Mouse (Mus musculus) bone marrow macrophage, adult 2 months (primary cell): ENCODE measurements around the gene Krt25. TPM values are rescaled to one million over a fixed set of nuclear protein-coding genes. Genes with fewer than 3 reads are reported as not detected.

Experiments
- H3K27ac ChIP-seq: 2 replicates; pipeline ENCODE4 v1.5.1; 2012; ENCODE audit warnings: low read depth, low read length; ENCODE audit not compliant: insufficient read depth
- H3K4me1 ChIP-seq: 2 replicates; pipeline ENCODE4 v1.6.1; 2012; ENCODE audit warnings: low read length; ENCODE audit not compliant: control insufficient read depth, insufficient read depth
- H3K4me3 ChIP-seq: 2 replicates; pipeline ENCODE4 v1.5.1; 2012; ENCODE audit warnings: mild to moderate bottlenecking, low read length, moderate library complexity; ENCODE audit not compliant: insufficient read depth
- CTCF ChIP-seq: IDR thresholded peaks from 2 replicates; pipeline ENCODE4 v1.5.1; 2012; ENCODE audit warnings: low read depth, mild to moderate bottlenecking, low read length, moderate library complexity
- POLR2A ChIP-seq: IDR thresholded peaks from 2 replicates; pipeline ENCODE4 v1.6.1; 2012; ENCODE audit warnings: mild to moderate bottlenecking, low read depth, low read length, borderline replicate concordance
- polyA plus RNA-seq: library from polyadenylated mRNA; stranded (reverse); fragments of >200 nt; gene quantifications from 2 replicates; pipeline ENCODE4 v1.2.4, GENCODE M21; 2012; ENCODE audit not compliant: missing spikeins, insufficient read depth, insufficient read length

Krt25 gene
- polyA plus RNA-seq, 1 experiment, result not detected

DNA sequence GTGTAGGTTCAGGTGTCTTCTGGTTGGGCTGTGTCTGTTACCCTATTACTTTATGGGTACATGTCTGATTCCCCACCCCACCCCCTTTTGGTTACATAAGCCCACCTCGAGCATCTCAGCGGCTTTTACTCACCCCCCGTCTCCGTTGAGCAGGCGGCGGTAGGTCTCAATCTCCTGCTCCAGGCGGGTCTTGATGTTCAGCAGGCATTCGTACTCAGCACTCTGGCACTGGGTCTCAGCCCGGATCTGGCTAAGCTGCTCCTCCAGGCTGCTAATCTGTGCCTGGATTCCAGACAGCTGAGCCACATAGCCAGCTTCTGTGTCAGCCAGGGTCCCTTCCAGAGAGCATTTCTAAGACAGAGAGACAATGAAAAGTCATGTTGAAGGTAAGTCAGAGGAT lies 41.6 kb downstream of the Krt25 start:
- TF ChIP-seq POLR2A (no peak), CTCF (no peak)
- H3K4me3 ChIP-seq, result no peak overlapping the region

GRCm38 (mm10) chr11:99279986-99280385 lies 42.8 kb downstream of the Krt25 start:
- no peak overlapping the region for H3K27ac ChIP-seq
- peaks cover 8% of the 10 kb centered on the region for H3K4me1 ChIP-seq
- no peak overlapping the region for H3K4me3 ChIP-seq
- TF ChIP-seq POLR2A, result no peak
- no peak for TF ChIP-seq CTCF

More for the DNA sequence above, 41.6 kb downstream of the Krt25 start:
- Histone ChIP-seq H3K27ac (no peak overlapping the region), H3K4me1 (peaks cover 8% of the 10 kb centered on the region)

DNA sequence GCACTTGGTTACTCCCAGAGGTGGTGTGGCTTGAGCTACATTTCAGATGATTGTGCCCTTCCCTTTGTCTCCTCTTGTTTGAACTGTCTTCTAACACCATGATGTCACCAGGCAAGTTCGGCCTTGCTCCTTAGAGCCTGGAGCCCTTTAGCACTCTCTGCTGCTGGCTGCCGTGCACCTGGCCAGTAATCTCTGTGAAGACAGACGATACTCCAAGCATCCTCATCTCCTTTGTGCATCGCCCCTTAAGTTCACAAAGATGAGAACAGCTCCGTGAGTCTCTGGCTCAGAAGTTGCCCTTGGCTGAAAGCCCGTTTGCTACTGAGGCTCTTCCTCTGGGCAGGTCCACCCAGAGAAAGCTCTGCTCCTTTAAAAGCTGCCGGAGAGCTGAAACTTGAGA lies 46.0 kb downstream of the Krt25 start:
- no peak overlapping the region for H3K27ac ChIP-seq
- no peak overlapping the region for H3K4me3 ChIP-seq
- H3K4me1 ChIP-seq, result peaks cover 3% of the 10 kb centered on the region; the same call in 1 of the 2 replicates
- TF ChIP-seq CTCF, result no peak
- TF ChIP-seq POLR2A, result no peak

GRCm38 (mm10) chr11:99275624-99276023 lies 47.1 kb downstream of the Krt25 start:
- no peak overlapping the region for H3K27ac ChIP-seq
- TF ChIP-seq CTCF, result no peak
- no peak for TF ChIP-seq POLR2A

GRCm38 (mm10) chr11:99272721-99273120 lies 50.0 kb downstream of the Krt25 start:
- no peaks in the 10 kb centered on the region for H3K4me1 ChIP-seq
- no peak for TF ChIP-seq CTCF
- no peak for TF ChIP-seq POLR2A
- H3K27ac ChIP-seq, result no peak overlapping the region
- no peak overlapping the region for H3K4me3 ChIP-seq

More at GRCm38 (mm10) chr11:99275624-99276023, 47.1 kb downstream of the Krt25 start:
- H3K4me1 ChIP-seq, result peaks cover 3% of the 10 kb centered on the region; the same call in 1 of the 2 replicates
- H3K4me3 ChIP-seq, result no peak overlapping the region

DNA sequence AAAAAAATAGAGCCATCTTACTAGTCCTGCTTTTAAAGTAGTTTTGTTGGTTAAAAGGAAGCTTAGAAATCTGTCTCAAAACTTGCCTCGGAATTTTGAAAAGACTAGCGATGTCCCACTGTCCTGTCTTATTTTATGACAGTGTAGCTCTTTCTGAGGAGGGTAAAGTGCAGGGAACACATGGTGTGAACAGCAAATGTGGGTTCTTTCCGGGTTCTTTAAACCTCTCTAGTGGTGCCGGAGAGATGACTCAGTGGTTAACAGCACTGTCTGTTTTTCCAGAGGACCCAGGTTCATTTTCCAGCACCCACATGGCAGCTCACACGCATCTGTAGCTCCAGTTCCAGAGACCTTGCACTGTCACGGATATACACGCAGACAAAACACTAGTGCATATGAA lies 53.6 kb downstream of the Krt25 start:
- no peak overlapping the region for H3K27ac ChIP-seq
- TF ChIP-seq POLR2A (no peak), CTCF (no peak)
- H3K4me1 ChIP-seq, result no peaks in the 10 kb centered on the region
- no peak overlapping the region for H3K4me3 ChIP-seq

- Histone ChIP-seq H3K4me1 (no peaks in the 10 kb centered on the region), H3K4me3 (no peak overlapping the region), H3K27ac (no peak overlapping the region)
- TF ChIP-seq POLR2A (no peak), CTCF (no peak)
These were observed 57.0 kb downstream of the Krt25 start for GRCm38 (mm10) chr11:99265796-99266195.

Other genes with a start within 250 kb of the Krt25 start
- 1.6 and 2.0 TPM in 2 replicates for gene Tns4, start 233.6 kb downstream of the Krt25 start, polyA plus RNA-seq
- 0.68 TPM in 1 of 2 replicates, not detected in the other for gene Ccr7, start 167.9 kb downstream of the Krt25 start, polyA plus RNA-seq
- 98.6 and 111 TPM in 2 replicates for gene Smarce1, start 91.9 kb downstream of the Krt25 start, polyA plus RNA-seq
- not detected in 2 replicates for gene Krt222, start 78.9 kb downstream of the Krt25 start, polyA plus RNA-seq
- not detected in 2 replicates for gene Krt24, start 37.7 kb downstream of the Krt25 start, polyA plus RNA-seq
- not detected in 2 replicates for gene Krt26, start 15.0 kb upstream of the Krt25 start, polyA plus RNA-seq
- gene Krt27, start 28.2 kb upstream of the Krt25 start, polyA plus RNA-seq, result not detected in 2 replicates
- not detected in 2 replicates for gene Krt28, start 52.0 kb upstream of the Krt25 start, polyA plus RNA-seq
- gene Krt10, start 66.4 kb upstream of the Krt25 start, polyA plus RNA-seq, result 5.0 and 6.4 TPM in 2 replicates
- gene Krt12, start 99.3 kb upstream of the Krt25 start, polyA plus RNA-seq, result not detected in 2 replicates
- not detected in 2 replicates for gene Krt20, start 115.2 kb upstream of the Krt25 start, polyA plus RNA-seq
- gene Krt23, start 170.2 kb upstream of the Krt25 start, polyA plus RNA-seq, result not detected in 2 replicates
- gene Krt39, start 198.4 kb upstream of the Krt25 start, polyA plus RNA-seq, result not detected in 2 replicates
- not detected in 2 replicates for gene Krt40, start 220.2 kb upstream of the Krt25 start, polyA plus RNA-seq
- not detected in 2 replicates for gene Krtap3-3, start 227.9 kb upstream of the Krt25 start, polyA plus RNA-seq
- not detected in 2 replicates for gene Krtap3-2, start 233.9 kb upstream of the Krt25 start, polyA plus RNA-seq
- not detected in 2 replicates for gene Gm11939, start 236.5 kb upstream of the Krt25 start, polyA plus RNA-seq
- not detected in 2 replicates for gene Krtap3-1, start 243.7 kb upstream of the Krt25 start, polyA plus RNA-seq